Mouse (Mus musculus): ENCODE results near the gene Pex5.

DNA sequence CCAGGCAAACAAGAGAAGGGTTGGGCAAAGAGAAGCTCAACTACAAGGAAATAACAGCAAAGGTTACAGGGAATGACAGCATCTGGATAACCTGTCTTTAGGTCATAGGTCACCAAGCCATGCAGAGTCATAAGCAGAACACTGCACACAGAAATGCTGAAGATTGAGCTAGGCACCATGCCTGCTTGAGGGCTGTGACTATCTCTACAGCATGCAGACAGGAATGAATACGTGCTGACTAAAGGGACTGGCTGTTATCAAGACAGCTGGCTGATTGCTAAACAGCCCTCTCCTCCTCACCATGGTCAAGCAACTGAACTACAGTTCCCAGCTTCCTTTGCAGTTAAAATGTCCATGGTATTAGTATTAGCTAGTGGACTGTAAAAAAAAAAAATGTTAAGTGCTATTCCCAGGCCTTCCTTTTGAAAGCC, 9.2 kb upstream of the Pex5 start:
- TF ChIP-seq CTCF (IDR thresholded peaks at IDR 0.05; ENCODE audit: low read depth): no peak
- no peak for TF ChIP-seq EP300 (IDR thresholded peaks at IDR 0.05; ENCODE audit: low read depth)

Measured in liver, postnatal 0 days (tissue).